Mouse (Mus musculus) stomach, postnatal 0 days (tissue): ENCODE results near the gene Gstm6.
"Not testable (repeated sequence)": the region's sequence is repeated elsewhere in the genome, so short reads cannot be mapped to it uniquely, and the experiment has no call there.

Experiments
- CTCF ChIP-seq: IDR thresholded peaks from 2 replicates; pipeline ENCODE4 v1.5.1; 2016; ENCODE audit warnings: antibody characterized with exemption, low read depth, mild to moderate bottlenecking, moderate library complexity
- EP300 ChIP-seq: optimal IDR thresholded peaks from 2 replicates; pipeline ENCODE3; 2016; ENCODE audit warnings: antibody characterized with exemption

DNA sequence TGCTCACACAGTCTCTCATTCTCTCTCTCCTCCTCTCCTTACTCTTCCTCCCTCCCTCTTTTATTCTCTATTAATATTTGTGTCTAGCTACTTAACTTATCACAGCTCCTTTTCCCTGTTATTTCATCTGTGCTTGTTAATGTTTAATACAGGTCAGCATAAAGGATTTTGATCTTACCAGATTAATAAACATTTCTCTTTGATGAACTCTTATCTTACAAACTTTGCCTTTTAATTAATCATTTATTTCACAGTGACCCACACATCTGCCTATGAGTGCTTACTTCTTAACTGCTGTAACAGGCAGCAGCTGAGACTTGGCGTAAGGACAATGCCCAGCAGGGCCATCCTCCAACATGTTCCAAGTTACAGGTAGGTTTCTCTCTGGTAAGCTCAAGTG, 5.9 kb upstream of the Gstm6 start:
- not testable (repeated sequence) for TF ChIP-seq CTCF, EP300
